Mouse (Mus musculus) CH12.LX (cell line): ENCODE measurements around the gene Ndufaf7. TPM values are rescaled to one million over a fixed set of nuclear protein-coding genes. Genes with fewer than 3 reads are reported as not detected.
A peak's percentile ranks its signal among the peaks of the same experiment; 100 is the strongest.

ENCODE experiments used
- DNase-seq: peaks from one replicate; pipeline ENCODE4 v3.0.0-alpha.2; 2013; ENCODE audit errors: extremely low read depth
- H3K27ac ChIP-seq: 2 replicates; pipeline ENCODE4 v1.5.1; 2012; ENCODE audit warnings: low read depth, mild to moderate bottlenecking, control low read depth, moderate library complexity; ENCODE audit not compliant: insufficient read depth
- H3K27me3 ChIP-seq: replicated peaks from 2 replicates; pipeline ENCODE3; 2012; ENCODE audit warnings: inconsistent platforms
- H3K36me3 ChIP-seq, 2 experiments: replicated peaks in 1 of 2; 2 replicates each; pipeline versions ENCODE3 to v1.6.1; 2012; ENCODE audit warnings: inconsistent platforms in 1 of 2, low read length in 1 of 2, mild to moderate bottlenecking in 1 of 2, mixed read lengths in 1 of 2, moderate library complexity in 1 of 2; ENCODE audit not compliant: control insufficient read depth in 1 of 2, insufficient read depth in 1 of 2
- H3K4me1 ChIP-seq, 2 experiments: 2 replicates each; pipeline ENCODE4 v1.6.1; 2012; ENCODE audit warnings: inconsistent platforms in 1 of 2, moderate library complexity in 1 of 2; ENCODE audit not compliant: insufficient read depth in 2 of 2, control insufficient read depth in 1 of 2
- H3K4me2 ChIP-seq: 2 replicates; pipeline ENCODE4 v1.6.1; 2012; ENCODE audit warnings: low read depth, mild to moderate bottlenecking, control low read depth; ENCODE audit not compliant: poor library complexity, insufficient read depth, severe bottlenecking
- H3K4me3 ChIP-seq, 3 experiments: fragments of 150-350 bp in 1 of 3; sonication (generic) in 1 of 3; replicated peaks in 1 of 3; 2 replicates each; pipeline versions ENCODE3 to v1.5.1; 2011 to 2012; ENCODE audit warnings: low read depth in 2 of 3, low read length in 2 of 3, mild to moderate bottlenecking in 2 of 3, moderate library complexity in 2 of 3, control low read depth in 1 of 3, improper control_type of control experiment in 1 of 3, inconsistent platforms in 1 of 3, mixed read lengths in 1 of 3; ENCODE audit not compliant: poor library complexity in 1 of 3
- H3K79me2 ChIP-seq: replicated peaks from 2 replicates; pipeline ENCODE4 v1.6.1; 2012; ENCODE audit warnings: mild to moderate bottlenecking, moderate library complexity; ENCODE audit not compliant: control insufficient read depth, poor library complexity, insufficient read depth, severe bottlenecking; ENCODE audit errors: extremely low read depth
- H3K9ac ChIP-seq: 2 replicates; pipeline ENCODE4 v1.6.1; 2012; ENCODE audit warnings: low read depth, mild to moderate bottlenecking, control low read depth, moderate library complexity; ENCODE audit not compliant: insufficient read depth
- H3K9me3 ChIP-seq: replicated peaks from 2 replicates; pipeline ENCODE3; 2012; ENCODE audit warnings: low read length, inconsistent platforms, mixed read lengths
- BHLHE40 ChIP-seq: IDR thresholded peaks from 2 replicates; pipeline ENCODE4 v1.6.1; 2011; ENCODE audit warnings: mild to moderate bottlenecking, low read depth, low read length, improper control_type of control experiment
- CHD1 ChIP-seq: IDR thresholded peaks from 2 replicates; pipeline ENCODE4 v1.6.1; 2012; ENCODE audit warnings: low read depth, low read length, improper control_type of control experiment, inconsistent platforms
- CHD2 ChIP-seq: IDR thresholded peaks from 2 replicates; pipeline ENCODE4 v1.6.1; 2011; ENCODE audit warnings: low read length, improper control_type of control experiment
- CTCF ChIP-seq, 2 experiments: IDR thresholded peaks in 1 of 2; conservative IDR thresholded peaks in 1 of 2; 2 replicates each; pipeline ENCODE4 v1.5.1; 2011 to 2012; ENCODE audit warnings: low read depth in 2 of 2, low read length in 2 of 2, improper control_type of control experiment in 1 of 2, inconsistent platforms in 1 of 2, mild to moderate bottlenecking in 1 of 2, moderate library complexity in 1 of 2
- E2F4 ChIP-seq: IDR thresholded peaks from 2 replicates; pipeline ENCODE4 v1.6.1; 2011; ENCODE audit warnings: low read depth, low read length, improper control_type of control experiment; ENCODE audit not compliant: insufficient replicate concordance
- ELF1 ChIP-seq: IDR thresholded peaks from 2 replicates; pipeline ENCODE4 v1.6.1; 2014; ENCODE audit warnings: low read depth, mild to moderate bottlenecking, inconsistent platforms, low read length, improper control_type of control experiment
- EP300 ChIP-seq: IDR thresholded peaks from 2 replicates; pipeline ENCODE4 v1.6.1; 2011; ENCODE audit warnings: low read length, improper control_type of control experiment
- ETS1 ChIP-seq: conservative IDR thresholded peaks from 2 replicates; pipeline ENCODE4 v1.6.1; 2012; ENCODE audit warnings: low read depth, mild to moderate bottlenecking, inconsistent platforms, low read length, improper control_type of control experiment, moderate library complexity
- GABPA ChIP-seq: IDR thresholded peaks from 2 replicates; pipeline ENCODE4 v1.6.1; 2012; ENCODE audit warnings: low read depth, low read length, improper control_type of control experiment, inconsistent platforms; ENCODE audit not compliant: insufficient replicate concordance
- HCFC1 ChIP-seq: IDR thresholded peaks from 2 replicates; pipeline ENCODE4 v1.6.1; 2012; ENCODE audit warnings: low read depth, mild to moderate bottlenecking, inconsistent platforms, low read length, improper control_type of control experiment
- IRF4 ChIP-seq: IDR thresholded peaks from 2 replicates; pipeline ENCODE4 v1.6.1; 2014; ENCODE audit warnings: low read depth, mild to moderate bottlenecking, inconsistent platforms, low read length, improper control_type of control experiment
- JUN ChIP-seq: IDR thresholded peaks from 2 replicates; pipeline ENCODE4 v1.6.1; 2011; ENCODE audit warnings: low read depth, mild to moderate bottlenecking, low read length, improper control_type of control experiment, moderate library complexity; ENCODE audit not compliant: insufficient read depth
- JUND ChIP-seq: conservative IDR thresholded peaks from 2 replicates; pipeline ENCODE4 v1.6.1; 2011; ENCODE audit warnings: low read depth, low read length, improper control_type of control experiment
- KAT2A ChIP-seq: IDR thresholded peaks from 2 replicates; pipeline ENCODE4 v1.6.1; 2012; ENCODE audit warnings: low read length, improper control_type of control experiment, inconsistent platforms; ENCODE audit not compliant: insufficient replicate concordance
- MAFK ChIP-seq: IDR thresholded peaks from 2 replicates; pipeline ENCODE4 v1.6.1; 2011; ENCODE audit warnings: low read length, improper control_type of control experiment; ENCODE audit not compliant: insufficient replicate concordance
- MAX ChIP-seq: IDR thresholded peaks from 2 replicates; pipeline ENCODE4 v1.6.1; 2011; ENCODE audit warnings: low read length, improper control_type of control experiment
- MAZ ChIP-seq: IDR thresholded peaks from 2 replicates; pipeline ENCODE4 v1.6.1; 2012; ENCODE audit warnings: low read depth, mild to moderate bottlenecking, inconsistent platforms, low read length, improper control_type of control experiment, moderate library complexity
- MEF2A ChIP-seq: IDR thresholded peaks from 2 replicates; pipeline ENCODE4 v1.6.1; 2014; ENCODE audit warnings: low read depth, mild to moderate bottlenecking, inconsistent platforms, low read length, improper control_type of control experiment, borderline replicate concordance
- MXI1 ChIP-seq: IDR thresholded peaks from 2 replicates; pipeline ENCODE4 v1.6.1; 2011; ENCODE audit warnings: mild to moderate bottlenecking, low read depth, low read length, improper control_type of control experiment
- MYC ChIP-seq: IDR thresholded peaks from 2 replicates; pipeline ENCODE4 v1.6.1; 2011; ENCODE audit warnings: low read depth, mild to moderate bottlenecking, improper control_type of control experiment, low read length
- NELFE ChIP-seq: IDR thresholded peaks from 2 replicates; pipeline ENCODE4 v1.6.1; 2011; ENCODE audit warnings: low read depth, low read length, improper control_type of control experiment
- NRF1 ChIP-seq: IDR thresholded peaks from 2 replicates; pipeline ENCODE4 v1.6.1; 2014; ENCODE audit warnings: low read depth, mild to moderate bottlenecking, inconsistent platforms, low read length, improper control_type of control experiment, moderate library complexity
- PAX5 ChIP-seq: IDR thresholded peaks from 2 replicates; pipeline ENCODE4 v1.6.1; 2012; ENCODE audit warnings: low read length, inconsistent platforms, mixed read lengths
- POLR2A ChIP-seq: IDR thresholded peaks from 2 replicates; pipeline ENCODE4 v1.6.1; 2011; ENCODE audit warnings: low read depth, mild to moderate bottlenecking, improper control_type of control experiment, low read length
- POLR2AphosphoS2 ChIP-seq: IDR thresholded peaks from 2 replicates; pipeline ENCODE4 v1.6.1; 2011; ENCODE audit warnings: low read depth, low read length, improper control_type of control experiment
- RAD21 ChIP-seq: IDR thresholded peaks from 2 replicates; pipeline ENCODE4 v1.6.1; 2011; ENCODE audit warnings: low read depth, mild to moderate bottlenecking, low read length, improper control_type of control experiment, moderate library complexity
- RCOR1 ChIP-seq: conservative IDR thresholded peaks from 2 replicates; pipeline ENCODE4 v1.6.1; 2012; ENCODE audit warnings: low read depth, mild to moderate bottlenecking, inconsistent platforms, low read length, improper control_type of control experiment
- SIN3A ChIP-seq: IDR thresholded peaks from 2 replicates; pipeline ENCODE4 v1.6.1; 2012; ENCODE audit warnings: low read length, improper control_type of control experiment, inconsistent platforms
- SMC3 ChIP-seq: IDR thresholded peaks from 2 replicates; pipeline ENCODE4 v1.6.1; 2011; ENCODE audit warnings: low read depth, low read length, improper control_type of control experiment
- TBP ChIP-seq: conservative IDR thresholded peaks from 2 replicates; pipeline ENCODE4 v1.6.1; 2011; ENCODE audit warnings: low read depth, low read length, improper control_type of control experiment
- TCF12 ChIP-seq: IDR thresholded peaks from 2 replicates; pipeline ENCODE4 v1.6.1; 2014; ENCODE audit warnings: low read depth, mild to moderate bottlenecking, inconsistent platforms, low read length, improper control_type of control experiment
- UBTF ChIP-seq: IDR thresholded peaks from 2 replicates; pipeline ENCODE4 v1.6.1; 2012; ENCODE audit warnings: low read depth, mild to moderate bottlenecking, inconsistent platforms, low read length, improper control_type of control experiment, moderate library complexity
- USF1 ChIP-seq: IDR thresholded peaks from 2 replicates; pipeline ENCODE4 v1.6.1; 2014; ENCODE audit warnings: low read depth, mild to moderate bottlenecking, inconsistent platforms, low read length, improper control_type of control experiment
- USF2 ChIP-seq: conservative IDR thresholded peaks from 2 replicates; pipeline ENCODE4 v1.6.1; 2011; ENCODE audit warnings: low read depth, low read length, improper control_type of control experiment
- ZC3H11A ChIP-seq: IDR thresholded peaks from 2 replicates; pipeline ENCODE4 v1.6.1; 2012; ENCODE audit warnings: low read depth, mild to moderate bottlenecking, inconsistent platforms, low read length, improper control_type of control experiment
- ZKSCAN1 ChIP-seq: IDR thresholded peaks from 2 replicates; pipeline ENCODE4 v1.6.1; 2012; ENCODE audit warnings: low read depth, inconsistent platforms, low read length, improper control_type of control experiment, borderline replicate concordance
- ZMIZ1 ChIP-seq: IDR thresholded peaks from 2 replicates; pipeline ENCODE4 v1.6.1; 2012; ENCODE audit warnings: low read depth, mild to moderate bottlenecking, inconsistent platforms, low read length, improper control_type of control experiment
- ZNF384 ChIP-seq: IDR thresholded peaks from 2 replicates; pipeline ENCODE4 v1.6.1; 2012; ENCODE audit warnings: low read depth, low read length, improper control_type of control experiment, inconsistent platforms
- dilution Hi-C: fragments of 300-500 bp; cut with MboI; formaldehyde crosslinking; loops from 2 replicates; pipeline ENCODE4 v1.14.3; 2020; ENCODE audit warnings: low sequenced_read_pairs; ENCODE audit not compliant: extremely low pct_unique_long_range_greater_than_20kb, extremely low pct_ligation_motif_present
- in situ Hi-C: fragments of 300-500 bp; cut with MboI; formaldehyde crosslinking; loops from 3 replicates; pipeline ENCODE4 v1.14.3; 2019; ENCODE audit warnings: low sequenced_read_pairs, low pct_ligation_motif_present, low pct_unique_long_range_greater_than_20kb, mixed read lengths
- polyA plus RNA-seq: library from polyadenylated mRNA; unstranded; fragments of >175 nt; gene quantifications from 2 replicates; pipeline ENCODE4 v1.2.1, GENCODE M21; 2012; ENCODE audit warnings: low read depth; ENCODE audit not compliant: insufficient read length
- total RNA-seq, 2 experiments: library from RNA; depleted of rRNA; stranded (reverse); fragments of 300-350 nt in 1 of 2; fragments of >200 nt in 1 of 2; gene quantifications; 2 replicates each; pipeline ENCODE4 v1.2.3; 2012 to 2014

Gene Ndufaf7
- total RNA-seq (2012; rRNA removed) (41.7 and 46.7 TPM in 2 replicates), total RNA-seq (2014; rRNA removed) (42.4 and 50.2 TPM in 2 replicates), polyA plus RNA-seq (54.1 and 68.4 TPM in 2 replicates)

DNA sequence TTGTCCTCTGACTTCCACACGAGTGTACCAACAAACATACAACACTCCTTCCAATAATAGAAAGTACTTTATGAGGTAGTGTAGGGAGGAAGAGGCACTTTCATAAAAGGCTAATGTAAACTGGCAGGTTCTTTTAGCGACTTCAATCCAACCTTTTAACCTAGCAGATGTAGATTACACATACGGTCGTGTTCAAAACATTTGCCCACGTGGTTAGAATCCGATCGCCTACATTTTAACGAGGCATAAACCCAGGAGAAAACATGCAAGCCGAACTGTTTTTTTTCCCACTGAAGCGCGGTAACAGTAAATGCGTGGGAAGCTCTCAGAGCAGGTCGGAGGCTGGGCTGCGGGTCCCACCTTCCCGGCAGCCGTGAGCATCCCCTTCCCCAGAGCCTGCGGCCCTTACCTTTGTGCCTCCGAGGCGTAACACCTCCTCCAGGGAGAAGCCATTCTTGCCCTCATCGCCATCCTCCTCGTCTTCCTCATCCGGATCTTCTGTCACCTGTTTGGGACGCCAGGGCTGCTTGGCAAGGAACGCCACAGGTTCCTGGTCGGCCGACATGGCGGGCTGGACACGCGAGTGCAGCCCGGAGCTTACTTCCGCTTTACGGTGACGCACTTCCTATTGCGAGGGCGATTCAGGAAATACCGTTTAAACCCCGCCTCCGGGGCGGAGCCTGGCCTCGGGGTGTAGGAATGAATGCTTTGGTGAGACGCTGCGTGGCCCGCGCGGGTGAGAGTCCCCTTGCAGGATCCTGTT lies at the start of gene Ndufaf7, which contains the start of gene Cebpz:
Ndufaf7 (plus strand) TSS at position 671 of the 763 bp plus-strand sequence.
Cebpz (minus strand) TSS at position 601 of the 763 bp plus-strand sequence.
- TF ChIP-seq RAD21, result no peak
- no peak for TF ChIP-seq NRF1
- TF ChIP-seq POLR2AphosphoS2, result 0 out of 2 replicates have a peak, but pooled peaks have one; percentile 43
- no peak for TF ChIP-seq SMC3
- TF ChIP-seq MXI1, result peak; percentile 84
- TF ChIP-seq TBP, result peak; percentile 85
- TF ChIP-seq IRF4, result 0 out of 2 replicates have a peak, but pooled peaks have one; percentile 9
- peak; percentile 89 for TF ChIP-seq POLR2A
- no peak for TF ChIP-seq EP300
- no peak for TF ChIP-seq GABPA
- TF ChIP-seq CTCF (conservative IDR thresholded peaks at IDR 0.05 in 1 of 2, IDR thresholded peaks at IDR 0.05 in 1 of 2; ENCODE audit: low read depth in 2 of 2, low read length in 2 of 2), result no peak
- no peak for TF ChIP-seq ZKSCAN1
- TF ChIP-seq CHD2, result no peak
- TF ChIP-seq ZMIZ1, result peak; percentile 83; the same call in 1 of the 2 replicates
- no peak for TF ChIP-seq ETS1
- peak; percentile 33 for TF ChIP-seq SIN3A
- TF ChIP-seq PAX5, result no peak
- TF ChIP-seq ZNF384, result no peak
- peak; percentile 76; the same call in 1 of the 2 replicates for TF ChIP-seq MAX
- no peak for TF ChIP-seq JUN
- peak; percentile 73 for TF ChIP-seq NELFE
- TF ChIP-seq USF2, result no peak
- TF ChIP-seq MAZ, result no peak
- peak; percentile 48 for TF ChIP-seq BHLHE40
- peak; percentile 14; the same call in 1 of the 2 replicates for TF ChIP-seq MEF2A
- no peak for TF ChIP-seq USF1
- peak; percentile 97 for TF ChIP-seq ELF1
- no peak for TF ChIP-seq CHD1
- no peak for TF ChIP-seq JUND
- no peak for TF ChIP-seq E2F4
- peak; percentile 77 for TF ChIP-seq TCF12
- TF ChIP-seq HCFC1, result peak; percentile 93
- TF ChIP-seq KAT2A, result peak; percentile 63; the same call in 1 of the 2 replicates
- TF ChIP-seq RCOR1, result no peak
- TF ChIP-seq MAFK, result no peak
- peak; percentile 63; the same call in 1 of the 2 replicates for TF ChIP-seq MYC
- no peak for TF ChIP-seq UBTF
- no peak for TF ChIP-seq ZC3H11A
- TF ChIP-seq, all 38 proteins: peak for 16
- Histone ChIP-seq H3K4me2 (peak within 1 kb of the TSS; percentile 92), H3K4me1 (peaks cover 9 to 48% of the 10 kb centered on the region in 2 experiments), H3K79me2 (peaks cover 50% of the 10 kb centered on the region), H3K27ac (peak within 1 kb of the TSS; percentile 26; the same call in 1 of the 2 replicates), H3K4me3 (peak within 1 kb of the TSS; percentile 78 to 96 (median 91)), H3K9ac (peak within 1 kb of the TSS; percentile 77), H3K9me3 (no peaks in the 10 kb centered on the region), H3K36me3 (peaks cover 33 to 56% of the 10 kb centered on the region in 2 experiments), H3K27me3 (no peaks in the 10 kb centered on the region)
- dilution Hi-C loops, result no loop called here
- in situ Hi-C loops, result no loop called here
- DNase-seq, result peak; percentile 99
